Mouse (Mus musculus) adrenal gland, adult (tissue): ENCODE measurements around the gene S1pr2.
A peak's percentile ranks its signal among the peaks of the same experiment; 100 is the strongest.

Experiments used
- DNase-seq, 2 experiments: peaks; one replicate each; pipeline ENCODE4 v3.0.0; 2022 to 2023; ENCODE audit warnings: low spot score in 1 of 2; ENCODE audit not compliant: inconsistent age in 2 of 2

S1pr2 gene

DNA sequence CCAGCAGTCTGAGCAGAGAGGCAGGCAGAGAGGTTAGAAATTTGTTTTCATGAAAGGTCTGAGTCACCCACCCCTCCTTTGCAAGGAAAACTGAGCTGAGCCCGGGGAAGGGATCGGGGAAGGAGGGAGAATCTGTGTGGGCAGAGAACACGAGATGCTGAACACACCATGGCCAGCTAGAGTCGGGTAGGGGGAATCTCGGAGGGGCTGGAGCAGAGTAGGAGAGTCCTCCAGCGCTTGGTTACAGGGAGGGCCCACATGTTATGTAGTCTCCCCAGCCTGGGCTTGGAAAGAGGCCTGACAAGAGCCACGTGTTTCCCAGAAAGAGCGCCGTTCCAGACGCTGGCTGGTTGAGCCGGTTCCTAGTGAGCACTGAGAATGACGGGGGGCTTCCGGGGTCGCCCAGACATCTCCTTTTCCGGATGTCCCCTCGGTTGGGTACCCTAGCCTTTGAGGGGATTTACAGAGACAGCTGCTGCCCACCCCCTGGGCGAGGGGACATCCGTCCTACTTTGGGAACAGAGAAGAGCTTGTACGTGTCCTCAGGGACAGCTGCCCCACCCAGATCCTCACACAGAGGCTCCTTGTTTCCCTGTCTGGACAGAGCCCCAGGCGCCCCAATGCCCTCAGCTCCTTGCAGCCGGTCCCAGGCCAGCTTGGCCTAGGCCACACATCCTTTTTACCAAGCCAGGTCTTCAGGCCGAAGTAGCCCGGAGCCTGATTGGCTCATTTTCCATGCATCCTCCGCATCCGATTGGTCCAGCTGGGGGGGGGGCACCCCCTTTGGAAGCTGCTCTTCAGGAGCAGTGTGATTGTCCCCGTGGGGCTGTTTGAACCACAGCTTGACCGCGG is 4.2 kb downstream of the S1pr2 start:
- peak; percentile 51 to 82 for DNase-seq

GRCm38 (mm10) chr9:20971751-20972140 is 4.8 kb downstream of the S1pr2 start:
- peak in 1 of 2 experiments; percentile 64 for DNase-seq

DNA sequence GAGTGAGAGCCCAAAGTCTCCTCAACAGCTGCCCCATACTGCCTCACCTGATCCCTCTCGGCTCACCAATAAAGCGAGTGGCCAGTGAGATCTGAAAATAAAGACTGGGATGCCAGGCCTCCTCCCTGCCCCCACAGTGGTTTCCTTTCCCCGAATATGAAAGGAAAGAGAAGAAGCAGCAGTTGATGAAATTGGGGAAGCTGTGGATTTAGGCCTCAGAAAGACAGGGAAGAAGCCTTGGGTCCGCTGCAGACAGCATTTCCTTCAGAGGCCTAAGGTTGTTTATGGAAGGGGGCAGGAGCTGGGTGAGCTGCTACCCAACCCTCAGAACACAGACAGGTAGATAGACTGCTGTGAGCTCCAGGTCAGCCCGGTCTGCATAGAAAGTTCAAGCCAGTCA is 9.8 kb downstream of the S1pr2 start:
- DNase-seq: peak; percentile 24 to 61

- DNase-seq: peak in 1 of 2 experiments; percentile 30
Observed at GRCm38 (mm10) chr9:20966008-20966407, 10.6 kb downstream of the S1pr2 start.

DNA sequence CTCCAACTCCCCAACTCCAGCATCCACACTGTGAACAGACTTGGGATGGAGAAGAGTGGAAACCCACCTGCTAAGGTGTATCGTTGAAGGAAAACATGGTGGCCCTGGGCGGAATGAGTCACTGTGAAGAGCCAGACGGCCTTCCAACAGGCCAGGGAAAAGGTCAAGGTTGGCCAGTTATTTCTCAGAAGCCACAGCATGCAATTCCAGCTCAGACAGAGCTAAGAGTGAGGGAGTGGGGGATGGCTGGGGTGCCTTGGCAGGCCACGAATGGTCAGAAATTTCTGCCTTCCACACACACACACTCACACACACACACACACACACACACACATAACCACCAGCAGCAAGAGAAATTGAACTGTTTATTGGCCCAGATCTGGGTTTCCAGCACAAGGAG is 11.0 kb downstream of the S1pr2 start:
- peak; percentile 87 to 93 for DNase-seq

DNA sequence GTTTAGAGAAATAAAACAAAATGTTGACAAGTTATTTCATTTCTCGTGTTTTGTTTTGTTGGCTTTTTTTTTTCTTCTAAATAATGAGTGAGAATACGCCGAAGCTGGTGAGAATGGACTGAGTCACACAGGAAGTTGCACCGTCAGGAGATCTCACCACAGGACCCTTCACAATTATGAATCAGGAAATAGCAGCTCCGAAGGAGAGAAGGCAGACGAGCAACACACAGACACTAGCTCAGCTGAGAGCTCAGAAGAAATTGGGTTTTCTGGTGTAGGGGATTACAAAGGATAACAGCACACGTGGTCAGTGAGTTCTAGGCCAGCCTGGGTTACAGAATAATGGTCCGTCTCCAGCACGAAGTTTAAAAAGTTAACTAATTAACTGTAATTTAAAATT is 15.0 kb downstream of the S1pr2 start:
- DNase-seq: no peak

DNA sequence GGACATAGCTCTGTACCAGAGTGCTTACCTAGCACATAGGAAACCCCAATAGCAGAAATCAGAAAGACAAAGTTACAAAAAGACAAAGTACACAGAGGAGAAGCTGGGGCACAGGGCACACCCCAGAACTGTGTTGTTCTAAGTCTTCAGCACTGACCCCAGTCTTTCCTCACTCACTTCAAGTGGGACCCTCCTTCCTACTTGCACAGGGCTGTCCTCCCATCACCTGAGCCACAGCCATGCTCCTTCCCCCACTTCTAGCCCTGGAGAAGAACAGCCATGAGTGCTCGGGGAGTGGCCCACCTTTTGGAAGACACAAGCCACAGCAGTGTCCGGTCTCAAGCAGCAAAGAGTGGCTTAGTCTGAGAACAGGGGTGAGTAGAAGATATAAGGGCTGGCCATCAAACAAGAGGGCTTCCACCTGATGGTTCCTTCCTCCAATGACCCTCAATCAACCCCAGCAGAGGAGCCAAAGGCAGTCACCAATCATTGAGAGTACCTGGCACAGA is 17.1 kb downstream of the S1pr2 start, which contains the start of gene Dnmt1:
Dnmt1 (minus strand) TSS at position 459 of the 509 bp plus-strand sequence.
- DNase-seq: no peak

DNA sequence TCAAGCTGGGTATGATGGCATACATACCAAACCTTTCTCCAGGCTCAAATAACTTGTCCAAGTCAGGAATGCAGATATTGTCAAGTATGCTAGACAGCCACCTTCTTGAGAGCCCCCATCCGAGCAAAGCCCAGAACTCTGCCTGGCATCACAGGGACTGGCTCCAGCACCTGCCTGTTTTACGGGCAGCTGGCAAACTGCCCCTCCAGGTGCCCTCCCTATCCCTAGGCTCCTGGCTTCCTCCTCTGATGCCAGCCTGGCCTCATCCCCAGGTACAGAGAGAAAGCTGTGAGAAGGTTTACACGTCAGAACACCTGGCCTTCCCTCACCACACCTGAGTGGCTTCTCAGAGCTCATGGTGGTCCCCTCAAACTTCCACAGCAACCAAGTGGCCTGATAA is 19.6 kb downstream of the S1pr2 start:
- no peak for DNase-seq

- peak; percentile 98 for DNase-seq
Observed at GRCm38 (mm10) chr9:20952520-20953227, 23.9 kb downstream of the S1pr2 start.

DNA sequence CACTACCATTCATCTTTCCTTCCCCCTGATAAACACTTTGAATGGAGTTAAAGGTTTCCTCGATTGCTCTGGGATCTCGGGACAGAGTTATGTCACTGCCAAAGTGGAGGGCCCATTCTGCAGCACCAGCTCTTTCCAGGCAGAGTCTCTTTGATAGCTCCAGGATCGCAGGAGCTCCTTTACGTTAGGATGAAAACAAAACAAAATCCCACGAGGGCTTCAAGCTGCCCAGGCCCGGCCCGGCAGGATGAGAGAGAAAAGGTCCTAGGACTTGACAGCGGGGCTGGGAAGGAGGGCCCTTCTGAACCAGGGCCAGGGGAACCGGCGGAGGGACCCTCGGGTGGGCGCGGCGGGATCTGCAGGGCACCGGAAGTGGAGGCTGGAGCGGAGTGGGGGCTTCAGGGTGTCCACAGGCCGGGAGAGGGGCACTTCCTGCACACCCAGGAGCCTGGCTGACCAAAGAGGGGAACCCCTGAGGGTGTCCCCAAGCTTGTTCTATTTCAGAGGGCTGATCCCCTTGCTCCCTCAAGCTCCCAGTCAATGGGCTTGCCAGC is 24.5 kb downstream of the S1pr2 start:
- no peak for DNase-seq

GRCm38 (mm10) chr9:20951441-20951840 is 25.1 kb downstream of the S1pr2 start:
- peak; percentile 89 to 94 for DNase-seq

GRCm38 (mm10) chr9:20950419-20950818 is 26.2 kb downstream of the S1pr2 start:
- DNase-seq: no peak

DNA sequence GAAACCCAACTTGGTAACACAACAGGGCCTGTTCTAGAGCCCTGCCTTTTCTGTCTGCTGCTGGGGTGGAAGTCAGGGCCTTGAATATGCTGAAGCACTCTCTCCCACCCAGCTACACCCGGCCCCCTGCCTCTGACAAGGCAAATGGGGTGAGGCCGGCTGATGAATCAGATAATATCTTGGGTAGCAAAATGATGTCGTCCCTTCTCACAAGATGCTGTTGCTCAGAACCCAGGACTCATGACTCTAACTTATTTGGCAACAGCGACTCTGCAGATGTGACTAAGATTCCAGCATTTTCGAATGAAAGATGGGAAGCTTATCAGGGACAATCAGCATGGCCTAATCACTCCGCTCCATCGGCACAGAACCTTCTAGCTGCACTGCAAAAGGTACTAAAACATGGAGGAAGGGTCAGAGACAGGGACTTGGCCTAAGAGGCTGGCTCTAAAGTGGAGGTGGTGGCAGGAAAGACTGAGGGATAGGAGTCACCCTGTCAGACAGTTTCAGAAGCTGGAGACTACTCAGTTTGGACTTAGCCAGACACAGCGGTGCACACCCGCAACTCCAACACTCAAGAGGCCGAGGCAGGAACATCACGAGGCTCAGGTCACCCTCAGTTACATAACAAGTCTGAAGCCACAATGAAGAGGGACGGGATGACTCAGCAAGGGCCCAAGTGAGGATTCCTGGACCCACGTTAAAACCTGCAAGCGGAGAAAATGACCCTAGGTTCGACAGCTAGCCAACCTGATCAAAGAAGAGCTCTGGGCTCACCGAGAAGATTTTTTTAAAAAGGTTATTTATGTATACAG is 30.3 kb downstream of the S1pr2 start:
- peak; percentile 63 to 77 for DNase-seq

DNA sequence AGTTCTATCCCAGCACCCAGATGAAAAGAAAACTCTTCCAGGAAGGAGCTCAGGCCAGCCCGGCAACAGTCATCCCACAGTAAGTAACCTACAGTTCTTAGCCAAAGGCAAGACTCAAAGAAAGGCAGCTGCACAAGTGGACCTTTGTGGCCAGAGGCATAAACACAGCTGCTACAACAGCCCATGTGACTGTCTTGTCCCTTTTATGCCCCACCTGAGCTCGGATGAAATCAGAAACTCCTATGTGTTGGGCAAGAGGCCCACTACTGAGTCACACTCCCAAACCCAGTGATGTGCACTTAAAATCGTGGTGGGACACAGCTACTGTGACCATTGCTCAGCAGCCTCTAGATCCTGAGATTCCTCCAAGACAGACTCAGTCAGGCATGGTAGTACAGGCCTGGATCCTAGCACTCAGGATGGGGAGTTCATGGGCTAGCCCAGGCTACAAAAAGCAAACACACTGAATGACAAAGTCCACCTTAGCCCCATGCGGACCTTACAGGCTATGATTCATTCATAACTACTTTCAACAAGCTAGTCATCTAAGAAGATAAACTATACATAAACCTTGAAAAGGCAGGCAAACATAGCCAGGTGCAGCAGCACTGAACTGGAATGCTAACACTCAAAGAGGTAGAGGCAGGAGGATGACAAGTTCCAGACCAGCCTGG is 31.7 kb downstream of the S1pr2 start:
- peak; percentile 29 to 61 for DNase-seq

- peak in 1 of 2 experiments; percentile 70 for DNase-seq
Observed at GRCm38 (mm10) chr9:20943911-20944310, 32.7 kb downstream of the S1pr2 start.

DNA sequence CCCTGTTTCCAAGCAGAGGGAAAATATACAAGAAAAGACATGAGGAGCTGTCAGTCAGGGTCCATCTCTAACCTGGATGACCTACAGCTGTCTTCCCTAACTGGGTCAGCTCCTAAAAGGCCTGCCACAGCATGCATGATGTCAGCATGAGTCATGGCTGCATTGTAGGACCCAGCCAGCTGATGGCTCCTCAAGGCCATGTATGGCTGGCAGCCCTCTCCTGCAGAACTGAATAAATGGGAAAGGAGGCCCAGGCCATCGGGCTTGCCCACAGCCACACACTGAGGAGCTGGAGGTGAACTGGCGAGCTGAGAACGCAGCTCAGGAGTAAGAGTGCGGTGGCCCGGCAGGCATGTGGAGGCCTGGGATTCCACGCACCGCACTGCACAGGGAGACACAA is 33.2 kb downstream of the S1pr2 start:
- peak; percentile 91 to 95 for DNase-seq

- DNase-seq: no peak
Observed at GRCm38 (mm10) chr9:20923258-20923657, 53.3 kb downstream of the S1pr2 start.

- DNase-seq: peak in 1 of 2 experiments; percentile 76
Observed at GRCm38 (mm10) chr9:20916160-20916559, 60.4 kb downstream of the S1pr2 start.
